ENCODE assay signal across 7 mouse cellular contexts in genomic region chr12:79347643-79348042, GRCm38 (mm10). TPM values are rescaled to one million over a fixed set of nuclear protein-coding genes. Genes with fewer than 3 reads are reported as not detected.
A peak's percentile ranks its signal among the peaks of the same experiment; 100 is the strongest.
DNase-seq lines count a peak whose midpoint lies in the region; ATAC-seq and TF ChIP-seq lines count a peak whose summit lies in the region.

No protein-coding gene starts in this region.

- H3K4me2 ChIP-seq in lung, embryonic 15.5 days, result no peak overlapping the region

- no peaks in the 10 kb centered on the region for H3K36me3 ChIP-seq in forebrain, embryonic 10.5 days (replicated peaks)
- H3K36me3 ChIP-seq in lung, embryonic 15.5 days, result no peaks in the 10 kb centered on the region

- TF ChIP-seq CTCF in layer of hippocampus, adult 2 months (conservative IDR thresholded peaks at IDR 0.05), result peak; percentile 93

- WGBS in forebrain, embryonic 10.5 days, result 15% methylated on average over 6 of the region's 6 CpGs
- 8% methylated on average over 6 of the region's 6 CpGs for WGBS in lung, embryonic 15.5 days

- no peak overlapping the region for H3K27ac ChIP-seq in forebrain, embryonic 10.5 days
- no peak overlapping the region for H3K27ac ChIP-seq in layer of hippocampus, adult 2 months
- H3K27ac ChIP-seq in lung, embryonic 15.5 days, result 0 out of 2 replicates have a peak overlapping the region, but pooled peaks have one; percentile 22

- DNase-seq in Muller cell, postnatal 12 days (ENCODE audit: inconsistent ontology term), result peak; percentile 82
- DNase-seq in c-Kit-positive CD71-negative TER-119-negative erythroid progenitor cells, embryonic 14.5 days (ENCODE audit: low read depth), result peak; percentile 49
- DNase-seq in forebrain, embryonic 10.5 days (ENCODE audit: extremely low spot score, low spot score), result peak; percentile 64
- DNase-seq in heart, postnatal 4 days, result peak; percentile 74
- peak; percentile 70 to 72 for DNase-seq in layer of hippocampus, adult 2 months (ENCODE audit: low spot score in 2 of 2)
- DNase-seq in right cerebral cortex, adult 18-20 months, result peak; percentile 63

- no peaks in the 10 kb centered on the region for H3K9me3 ChIP-seq in forebrain, embryonic 10.5 days
- no peaks in the 10 kb centered on the region for H3K9me3 ChIP-seq in lung, embryonic 15.5 days

- peaks cover 20% of the 10 kb centered on the region for H3K4me1 ChIP-seq in forebrain, embryonic 10.5 days
- H3K4me1 ChIP-seq in lung, embryonic 15.5 days, result peaks cover 34% of the 10 kb centered on the region

- no peak overlapping the region for H3K9ac ChIP-seq in lung, embryonic 15.5 days

- H3K27me3 ChIP-seq in forebrain, embryonic 10.5 days (ENCODE audit: poor library complexity, severe bottlenecking), result no peaks in the 10 kb centered on the region
- no peaks in the 10 kb centered on the region for H3K27me3 ChIP-seq in lung, embryonic 15.5 days

- ATAC-seq in lung, embryonic 15.5 days (ENCODE audit: borderline replicate concordance, extremely low read depth, low FRiP score, low TSS enrichment), result no peak; the same call in 1 of the 2 replicates

- no peak overlapping the region for H3K4me3 ChIP-seq in forebrain, embryonic 10.5 days
- no peak overlapping the region for H3K4me3 ChIP-seq in layer of hippocampus, adult 2 months
- no peak overlapping the region for H3K4me3 ChIP-seq in lung, embryonic 15.5 days

RNA-seq across cellular contexts. Expression of gene Rad51b, which starts 50.6 kb away (rescaled TPM):
- polyA plus RNA-seq in forebrain, embryonic 10.5 days (2016; fragmentation: Nextera tagmentation; extraction: Ambion mirVana), result 7.1 and 7.5 TPM in 2 replicates
- total RNA-seq in heart, postnatal 4 days (2021), result 1 to 10 TPM; 3.4 to 4.3 TPM
- total RNA-seq in layer of hippocampus, adult 2 months (2021), result under 1 TPM in 1 of 2 experiments, not detected in 1; 0.18 TPM
- 7.6 and 9.0 TPM in 2 replicates for polyA plus RNA-seq in lung, embryonic 15.5 days (2015; fragmentation: Nextera tagmentation; extraction: Ambion mirVana)

RNA-seq across cellular contexts. Expression of gene Zfyve26, which starts 51.5 kb away (rescaled TPM):
- 13.9 and 15.9 TPM in 2 replicates for polyA plus RNA-seq in forebrain, embryonic 10.5 days (2016; fragmentation: Nextera tagmentation; extraction: Ambion mirVana)
- total RNA-seq in heart, postnatal 4 days (2021), result 10 to 100 TPM; 16.3 to 18.5 TPM
- 10 to 100 TPM; 34.2 to 40.9 TPM for total RNA-seq in layer of hippocampus, adult 2 months (2021)
- polyA plus RNA-seq in lung, embryonic 15.5 days (2015; fragmentation: Nextera tagmentation; extraction: Ambion mirVana), result 10.9 and 12.3 TPM in 2 replicates
